Mouse (Mus musculus): Measurements from ENCODE around the gene Gm14391. TPM values are rescaled to one million over a fixed set of nuclear protein-coding genes. Genes with fewer than 3 reads are reported as not detected.
"Not testable (repeated sequence)": the region's sequence is repeated elsewhere in the genome, so short reads cannot be mapped to it uniquely, and the experiment has no call there.

Gm14391 gene
- polyA plus RNA-seq (2016; fragmentation: Nextera tagmentation; extraction: Ambion mirVana): 7.5 and 13.6 TPM in 2 replicates

- H3K27me3 ChIP-seq: not testable (repeated sequence)
These were observed at the start of gene Gm14391 for GRCm38 (mm10) chr2:175206732-175207131. Gm14391 (minus strand) TSS chr2:175206917.

GRCm38 (mm10) chr2:175179008-175179407, 27.7 kb downstream of the Gm14391 start:
- ATAC-seq (ENCODE audit: insufficient number of reproducible peaks, insufficient read depth, low FRiP score, low TSS enrichment); H3K27ac ChIP-seq; H3K4me3 ChIP-seq; H3K9me3 ChIP-seq; H3K27me3 ChIP-seq; H3K4me2 ChIP-seq (replicated peaks); H3K36me3 ChIP-seq; H3K9ac ChIP-seq; H3K4me1 ChIP-seq: not testable (repeated sequence)
- 57% methylated on average over 1 of the region's 1 CpGs for WGBS

More at GRCm38 (mm10) chr2:175206732-175207131, at the start of gene Gm14391:
- H3K9ac ChIP-seq; H3K9me3 ChIP-seq; H3K36me3 ChIP-seq; H3K4me2 ChIP-seq (replicated peaks); H3K27ac ChIP-seq; ATAC-seq (ENCODE audit: insufficient number of reproducible peaks, insufficient read depth, low FRiP score, low TSS enrichment); H3K4me1 ChIP-seq; H3K4me3 ChIP-seq: not testable (repeated sequence)
- WGBS: no CpG with 5 or more reads among the region's 7 CpGs

- Histone ChIP-seq H3K4me2 (replicated peaks) (no peak overlapping the region), H3K4me1 (no peaks in the 10 kb centered on the region), H3K4me3 (no peak overlapping the region), H3K27ac (no peak overlapping the region), H3K27me3 (no peaks in the 10 kb centered on the region), H3K9me3 (no peaks in the 10 kb centered on the region), H3K9ac (no peak overlapping the region), H3K36me3 (no peaks in the 10 kb centered on the region)
- ATAC-seq (ENCODE audit: insufficient number of reproducible peaks, insufficient read depth, low FRiP score, low TSS enrichment): no peak
- 83% methylated on average over 6 of the region's 6 CpGs for WGBS
These were observed 30.4 kb downstream of the Gm14391 start for GRCm38 (mm10) chr2:175176312-175176711.

- not testable (repeated sequence) for H3K4me1 ChIP-seq; H3K36me3 ChIP-seq; H3K9ac ChIP-seq; H3K4me3 ChIP-seq; H3K27ac ChIP-seq; H3K4me2 ChIP-seq (replicated peaks); H3K27me3 ChIP-seq; ATAC-seq (ENCODE audit: insufficient number of reproducible peaks, insufficient read depth, low FRiP score, low TSS enrichment); H3K9me3 ChIP-seq
- WGBS: 82% methylated on average over 12 of the region's 12 CpGs
These were observed 31.1 kb downstream of the Gm14391 start, which contains the start of gene Gm14443 for GRCm38 (mm10) chr2:175175401-175176180. Gm14443 (minus strand) TSS chr2:175175871.

- WGBS: 83% methylated on average over 2 of the region's 2 CpGs
- H3K27ac ChIP-seq; ATAC-seq (ENCODE audit: insufficient number of reproducible peaks, insufficient read depth, low FRiP score, low TSS enrichment): not testable (repeated sequence)
These were observed 32.7 kb downstream of the Gm14391 start for GRCm38 (mm10) chr2:175174058-175174457.

GRCm38 (mm10) chr2:175172906-175173595, 33.7 kb downstream of the Gm14391 start:
- H3K9me3 ChIP-seq; H3K4me2 ChIP-seq (replicated peaks); H3K9ac ChIP-seq; H3K27me3 ChIP-seq; H3K4me1 ChIP-seq; ATAC-seq (ENCODE audit: insufficient number of reproducible peaks, insufficient read depth, low FRiP score, low TSS enrichment); H3K4me3 ChIP-seq; H3K27ac ChIP-seq; H3K36me3 ChIP-seq: not testable (repeated sequence)
- WGBS: 92% methylated on average over 3 of the region's 3 CpGs

More at GRCm38 (mm10) chr2:175174058-175174457, 32.7 kb downstream of the Gm14391 start:
- not testable (repeated sequence) for H3K36me3 ChIP-seq; H3K4me2 ChIP-seq (replicated peaks); H3K4me1 ChIP-seq; H3K9me3 ChIP-seq; H3K27me3 ChIP-seq; H3K9ac ChIP-seq; H3K4me3 ChIP-seq

GRCm38 (mm10) chr2:175172123-175172522, 34.6 kb downstream of the Gm14391 start:
- no peak for ATAC-seq (ENCODE audit: insufficient number of reproducible peaks, insufficient read depth, low FRiP score, low TSS enrichment)
- H3K36me3 ChIP-seq: no peaks in the 10 kb centered on the region
- no peak overlapping the region for H3K9ac ChIP-seq
- no peaks in the 10 kb centered on the region for H3K9me3 ChIP-seq
- no peaks in the 10 kb centered on the region for H3K27me3 ChIP-seq
- H3K27ac ChIP-seq: no peak overlapping the region
- H3K4me2 ChIP-seq (replicated peaks): no peak overlapping the region
- H3K4me3 ChIP-seq: no peak overlapping the region
- 86% methylated on average over 3 of the region's 3 CpGs for WGBS
- H3K4me1 ChIP-seq: no peaks in the 10 kb centered on the region

GRCm38 (mm10) chr2:175166870-175167269, 39.8 kb downstream of the Gm14391 start:
- not testable (repeated sequence) for H3K4me1 ChIP-seq; ATAC-seq (ENCODE audit: insufficient number of reproducible peaks, insufficient read depth, low FRiP score, low TSS enrichment); H3K27me3 ChIP-seq; H3K4me2 ChIP-seq (replicated peaks); H3K27ac ChIP-seq; H3K9me3 ChIP-seq; H3K4me3 ChIP-seq; H3K36me3 ChIP-seq; H3K9ac ChIP-seq
- 75% methylated on average over 2 of the region's 2 CpGs for WGBS

- not testable (repeated sequence) for H3K27me3 ChIP-seq; H3K36me3 ChIP-seq; H3K4me1 ChIP-seq; ATAC-seq (ENCODE audit: insufficient number of reproducible peaks, insufficient read depth, low FRiP score, low TSS enrichment); H3K4me2 ChIP-seq (replicated peaks); H3K4me3 ChIP-seq; H3K9me3 ChIP-seq; H3K9ac ChIP-seq; H3K27ac ChIP-seq
- WGBS: 94% methylated on average over 12 of the region's 12 CpGs
These were observed 41.6 kb downstream of the Gm14391 start for GRCm38 (mm10) chr2:175165110-175165509.

- not testable (repeated sequence) for H3K4me1 ChIP-seq; H3K4me2 ChIP-seq (replicated peaks); H3K4me3 ChIP-seq; H3K27ac ChIP-seq; H3K36me3 ChIP-seq; H3K27me3 ChIP-seq; ATAC-seq (ENCODE audit: insufficient number of reproducible peaks, insufficient read depth, low FRiP score, low TSS enrichment); H3K9ac ChIP-seq
- WGBS: 89% methylated on average over 4 of the region's 4 CpGs
- peaks cover 11% of the 10 kb centered on the region for H3K9me3 ChIP-seq
These were observed 45.3 kb downstream of the Gm14391 start for GRCm38 (mm10) chr2:175161438-175161837.

- H3K9ac ChIP-seq: no peak overlapping the region
- no peaks in the 10 kb centered on the region for H3K4me1 ChIP-seq
- ATAC-seq (ENCODE audit: insufficient number of reproducible peaks, insufficient read depth, low FRiP score, low TSS enrichment): no peak
- H3K36me3 ChIP-seq: no peaks in the 10 kb centered on the region
- peaks cover 8% of the 10 kb centered on the region; the same call in 1 of the 2 replicates for H3K9me3 ChIP-seq
- 81% methylated on average over 3 of the region's 3 CpGs for WGBS
- no peak overlapping the region for H3K4me3 ChIP-seq
- H3K27ac ChIP-seq: no peak overlapping the region
- no peak overlapping the region for H3K4me2 ChIP-seq (replicated peaks)
- H3K27me3 ChIP-seq: no peaks in the 10 kb centered on the region
These were observed 48.1 kb downstream of the Gm14391 start for GRCm38 (mm10) chr2:175158642-175159041.

- Histone ChIP-seq H3K4me3 (no peak overlapping the region), H3K9me3 (peaks cover 8% of the 10 kb centered on the region; the same call in 1 of the 2 replicates), H3K27ac (no peak overlapping the region), H3K4me1 (no peaks in the 10 kb centered on the region), H3K36me3 (no peaks in the 10 kb centered on the region), H3K4me2 (replicated peaks) (no peak overlapping the region), H3K9ac (no peak overlapping the region), H3K27me3 (no peaks in the 10 kb centered on the region)
- 90% methylated on average over 13 of the region's 13 CpGs for WGBS
- ATAC-seq (ENCODE audit: insufficient number of reproducible peaks, insufficient read depth, low FRiP score, low TSS enrichment): no peak
These were observed 50.0 kb downstream of the Gm14391 start for GRCm38 (mm10) chr2:175156696-175157095.
